Mouse (Mus musculus) naive thymus-derived CD4-positive, alpha-beta T cell, adult 2 months (primary cell): ENCODE measurements around the gene 4931422A03Rik.

Experiments used
- DNase-seq: peaks from one replicate; pipeline ENCODE4 v3.0.0-alpha.2; 2011; ENCODE audit warnings: low read depth

Gene 4931422A03Rik

DNA sequence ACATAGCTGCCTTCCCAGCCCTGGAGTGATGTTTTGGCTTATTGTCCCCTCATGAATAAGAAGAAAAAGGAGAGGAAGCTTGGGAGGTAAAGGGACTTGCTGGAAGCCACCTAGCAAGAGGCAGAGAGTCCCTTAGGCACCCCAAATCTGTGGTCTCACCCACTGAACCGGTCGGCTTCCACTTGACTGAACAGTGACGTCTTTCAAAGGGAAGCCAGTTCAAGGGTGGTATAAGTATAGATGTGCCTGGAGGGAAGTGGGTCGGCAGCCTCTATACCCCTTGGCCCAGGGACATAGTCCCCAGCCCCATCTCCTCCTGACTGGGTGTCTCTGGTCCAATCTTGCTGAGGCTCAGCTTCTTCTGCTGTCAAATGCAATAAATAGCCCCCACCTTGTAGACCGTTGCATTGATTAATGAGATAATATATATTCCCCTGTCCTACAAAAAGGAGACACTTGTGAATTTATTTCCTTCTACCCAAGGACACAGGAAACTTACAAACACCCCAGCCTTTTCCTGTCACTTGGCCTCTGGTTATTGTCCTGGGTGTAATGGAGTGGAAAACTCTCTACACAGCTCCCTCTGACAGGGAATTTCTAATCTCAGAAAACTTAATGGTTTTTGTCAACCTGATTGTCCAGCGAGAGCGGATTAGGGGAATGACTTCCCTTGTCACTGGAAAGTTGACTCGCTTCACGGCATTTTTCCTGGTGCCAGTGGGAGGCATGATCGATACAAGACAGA is 92.3 kb downstream of the 4931422A03Rik start:
- no peak for DNase-seq

DNA sequence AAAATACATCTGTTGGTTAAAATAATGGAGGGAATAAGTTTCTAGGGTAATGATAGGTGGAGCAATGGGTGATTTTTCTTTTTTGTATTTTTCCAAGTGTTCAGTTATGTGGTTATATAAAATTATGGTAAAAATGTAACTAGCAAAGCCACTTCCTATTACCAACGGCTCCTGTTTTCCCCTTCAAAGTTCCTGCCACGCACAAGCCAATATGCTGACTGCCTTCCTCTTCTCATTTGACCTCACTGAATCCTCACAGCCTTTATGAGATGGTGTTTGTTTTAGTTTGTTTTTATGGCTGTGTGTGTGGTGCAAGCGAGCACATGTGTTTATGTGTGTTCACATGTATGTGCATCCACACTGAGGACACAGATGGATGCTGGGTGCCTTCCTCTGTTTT is 93.5 kb downstream of the 4931422A03Rik start:
- DNase-seq: no peak

DNA sequence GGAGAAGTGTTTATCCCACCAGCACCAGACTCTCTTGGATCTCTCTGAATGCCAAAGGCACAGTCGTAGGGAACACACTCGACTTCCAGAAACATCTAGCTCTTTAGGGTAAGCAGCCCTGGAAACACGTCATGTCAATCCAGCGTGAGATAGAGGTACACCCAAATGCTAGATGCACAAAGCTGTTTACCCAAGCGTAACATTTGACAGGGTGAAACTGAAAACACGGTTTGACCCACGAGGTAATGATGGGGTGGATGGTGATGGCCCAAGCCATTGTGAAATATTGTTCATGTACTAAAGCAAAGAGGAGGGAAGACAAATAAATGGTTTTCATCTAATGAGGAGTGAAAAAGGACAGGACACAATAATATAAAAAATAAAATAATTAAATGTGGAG is 93.9 kb downstream of the 4931422A03Rik start:
- no peak for DNase-seq

DNA sequence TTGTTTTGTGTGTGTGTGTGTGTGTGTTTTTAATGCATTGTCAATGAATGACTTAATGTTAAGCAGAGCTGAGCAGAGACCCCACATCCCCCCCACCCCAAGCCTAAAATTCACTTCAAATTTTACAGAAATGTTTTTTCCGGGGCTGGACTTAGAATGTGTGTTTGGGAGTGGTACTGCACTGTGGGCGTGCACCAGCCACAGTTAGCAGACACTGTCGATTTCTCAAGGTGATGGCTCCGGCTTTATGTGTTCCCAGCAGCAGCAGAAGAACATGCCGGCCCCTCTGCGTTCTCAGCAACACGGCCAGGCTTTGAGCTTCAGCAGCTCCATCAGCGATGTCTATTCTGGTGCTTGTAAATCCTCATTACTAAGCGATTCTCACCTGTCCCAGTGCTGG is 95.7 kb downstream of the 4931422A03Rik start:
- no peak for DNase-seq

DNA sequence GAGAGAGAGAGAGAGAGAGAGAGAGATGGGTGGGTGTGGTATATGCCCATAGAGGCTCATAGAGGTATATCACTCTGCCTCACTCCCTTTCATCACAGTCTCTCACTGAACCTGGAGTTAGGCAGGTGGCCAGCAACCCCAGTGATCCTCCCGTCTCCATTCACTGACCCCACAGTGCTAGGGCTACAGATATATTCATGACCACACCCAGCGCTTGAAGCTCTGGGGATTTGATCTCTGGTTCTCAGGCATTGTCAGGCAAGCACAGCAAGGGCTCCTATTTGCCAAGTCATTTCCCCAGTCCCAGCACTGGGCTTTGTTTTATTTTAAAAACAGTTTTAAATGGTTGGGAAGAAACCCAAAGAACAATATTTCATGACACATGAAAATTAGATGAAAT is 96.1 kb downstream of the 4931422A03Rik start:
- DNase-seq: no peak

DNA sequence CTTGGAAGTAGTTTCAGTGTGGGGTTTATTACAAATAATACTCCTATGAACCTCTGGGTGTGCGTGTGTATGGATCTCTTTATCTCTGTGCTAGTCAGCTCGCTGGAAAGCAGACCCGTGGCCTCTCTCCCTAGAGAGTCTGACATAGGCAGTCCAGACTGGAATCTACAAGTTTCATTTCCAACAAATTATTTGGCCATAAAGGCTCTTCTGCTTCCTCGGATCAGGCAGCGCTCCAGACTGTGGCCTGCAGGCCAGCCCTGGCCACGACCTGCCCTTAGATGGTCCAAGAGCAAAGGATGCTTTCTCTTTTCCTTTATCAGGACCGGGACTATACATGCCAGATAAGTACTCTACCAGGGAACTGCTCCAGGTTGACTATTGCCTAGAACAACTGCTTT is 96.7 kb downstream of the 4931422A03Rik start:
- DNase-seq: no peak

DNA sequence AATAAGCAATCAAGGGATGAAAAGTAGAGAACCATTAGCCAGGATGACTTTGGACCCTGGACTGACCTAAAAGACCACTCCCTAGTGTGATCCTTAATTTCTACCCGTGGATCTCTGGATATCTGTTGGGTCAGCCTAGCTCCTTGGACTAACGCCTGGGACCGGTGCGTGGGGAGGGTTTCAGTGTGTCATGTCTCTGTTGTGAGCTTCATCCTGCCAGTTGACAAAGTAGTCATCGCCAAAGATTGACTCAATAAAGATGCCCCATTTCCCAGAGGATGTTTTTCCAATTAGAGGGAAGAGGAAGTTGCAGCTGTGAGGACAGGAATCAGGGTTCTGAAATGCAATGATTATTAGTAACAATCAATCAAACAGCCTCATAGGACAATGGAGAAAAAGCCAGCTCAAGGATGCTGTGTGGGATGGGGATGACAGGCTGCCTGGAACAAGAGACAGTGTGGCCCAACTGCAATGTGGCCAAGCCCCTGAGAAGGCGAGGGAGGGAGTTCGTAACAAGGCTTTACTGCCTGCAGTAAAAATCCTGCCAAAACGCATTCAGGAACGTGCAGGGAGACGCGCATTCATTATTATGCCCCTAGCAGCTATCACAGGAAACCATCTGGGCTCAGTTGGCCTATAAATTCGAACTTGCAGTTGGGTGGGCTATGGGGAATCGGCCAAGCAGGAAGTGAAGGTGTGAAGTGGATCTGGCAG is 97.7 kb downstream of the 4931422A03Rik start:
- DNase-seq: no peak

DNA sequence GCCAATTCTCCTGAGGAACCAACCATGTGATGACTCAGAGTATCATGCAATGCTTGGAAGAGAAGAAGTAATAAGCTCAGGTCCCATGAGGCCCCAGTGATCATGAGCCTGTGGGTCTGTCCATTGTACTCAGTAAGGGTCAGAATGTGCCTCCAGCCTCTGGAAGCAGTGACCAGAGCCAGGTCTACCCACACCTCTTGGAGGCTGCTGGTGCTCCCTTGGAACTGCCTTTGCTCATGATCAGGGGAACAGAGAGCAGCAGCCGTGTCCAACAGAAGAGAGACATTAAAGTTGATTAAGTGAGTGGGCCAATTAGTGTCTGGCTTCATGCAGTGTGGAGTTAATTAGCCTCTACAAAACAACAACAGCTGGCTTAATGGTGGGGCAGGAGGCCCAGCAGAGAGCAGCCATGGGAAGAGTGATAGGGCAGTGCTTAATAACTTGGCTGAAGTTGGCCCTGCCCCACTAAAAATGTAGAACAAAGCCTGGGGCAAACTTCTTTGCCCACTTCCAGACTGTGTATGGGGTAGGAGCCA is 100.5 kb downstream of the 4931422A03Rik start:
- DNase-seq: no peak

DNA sequence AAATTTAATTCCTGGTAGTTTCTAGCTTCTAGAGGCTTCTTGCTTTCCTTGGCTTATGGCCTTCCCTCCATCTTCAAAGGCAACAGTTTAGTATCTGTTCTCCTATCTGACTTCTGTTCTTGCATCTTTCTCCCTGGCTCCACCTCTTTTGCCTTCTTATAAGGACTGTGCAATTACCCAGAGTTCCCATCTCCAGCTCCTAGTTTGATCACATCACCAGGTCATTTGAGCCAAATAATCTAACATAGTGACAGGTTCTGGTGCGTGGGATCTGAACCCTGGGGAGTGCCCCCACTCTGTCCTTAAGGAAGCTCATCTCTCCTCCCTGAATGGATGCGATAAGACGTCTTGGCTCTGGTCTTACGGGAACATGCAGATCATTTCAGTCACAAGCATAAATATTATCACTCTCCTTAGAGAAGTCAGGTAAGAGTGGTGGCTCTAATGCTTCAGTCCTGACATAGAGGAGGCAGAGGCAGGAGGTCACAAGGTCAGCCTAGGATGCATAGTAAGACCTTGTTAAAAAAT is 101.5 kb downstream of the 4931422A03Rik start:
- DNase-seq: no peak

DNA sequence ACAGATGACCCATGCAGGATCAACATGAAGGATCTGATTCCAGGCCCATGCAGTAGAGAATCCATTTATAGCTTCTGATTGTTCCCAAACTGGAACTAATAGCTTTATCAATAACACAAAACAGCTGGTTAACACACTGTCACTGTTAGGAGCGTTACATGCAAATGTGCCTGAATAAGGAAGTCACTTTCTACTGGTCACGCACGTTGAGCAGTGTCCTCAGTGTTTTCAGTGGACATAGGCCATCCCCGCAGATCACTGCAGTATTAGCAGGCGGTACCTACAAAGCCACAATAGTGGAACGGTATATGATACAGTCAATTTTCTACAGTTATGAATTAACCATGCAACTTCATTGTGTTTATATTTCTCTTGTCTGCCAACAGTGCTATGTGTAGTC is 108.7 kb downstream of the 4931422A03Rik start:
- no peak for DNase-seq

DNA sequence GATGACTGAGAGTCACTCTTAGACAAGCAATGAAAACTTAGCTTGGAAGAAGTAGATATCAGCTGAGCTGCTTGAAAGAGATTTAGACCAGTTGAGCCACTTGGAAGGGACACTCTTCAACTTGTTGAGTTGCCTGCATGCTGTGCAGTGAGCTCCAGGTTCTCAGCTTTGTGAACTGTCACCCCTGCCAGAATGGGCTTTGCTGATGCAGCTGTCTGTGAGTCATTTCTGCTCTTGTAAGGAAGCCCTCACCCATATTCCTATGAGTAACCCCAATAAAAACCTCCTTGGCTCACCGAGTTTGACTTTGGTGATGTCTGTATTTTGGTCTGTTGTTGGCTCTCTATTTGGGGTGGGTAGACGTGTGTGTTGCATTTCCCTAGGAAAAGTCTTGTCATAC is 109.8 kb downstream of the 4931422A03Rik start:
- DNase-seq: no peak

DNA sequence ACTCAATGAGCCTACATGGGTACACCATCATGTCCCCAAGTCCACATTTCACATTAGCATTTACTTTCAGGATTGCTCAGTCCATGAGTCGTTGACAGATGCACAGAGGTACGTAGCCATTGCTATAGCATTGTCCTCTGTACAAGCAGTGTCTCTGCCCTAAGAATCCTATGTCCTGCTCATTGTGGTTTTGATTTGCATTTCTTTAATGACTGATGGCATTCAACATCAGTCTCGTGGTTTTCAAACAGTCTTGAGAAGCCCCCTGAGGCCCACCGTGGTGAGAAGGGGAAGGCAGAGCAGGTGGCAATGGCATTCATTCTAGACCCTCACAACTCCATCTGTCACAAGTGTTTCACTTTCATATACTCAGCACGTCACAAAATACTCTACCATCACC is 110.8 kb downstream of the 4931422A03Rik start:
- no peak for DNase-seq
